Mouse (Mus musculus) midbrain, embryonic 10.5 days (tissue): ENCODE measurements around the gene Kif21a. TPM values are rescaled to one million over a fixed set of nuclear protein-coding genes. Genes with fewer than 3 reads are reported as not detected.
A peak's percentile ranks its signal among the peaks of the same experiment; 100 is the strongest.

Experiments
- DNase-seq: peaks from one replicate; pipeline ENCODE4 v3.0.0-alpha.2; 2017; ENCODE audit warnings: low spot score
- H3K27ac ChIP-seq: fragments of 300-500 bp; sonication (generic); replicated peaks from 2 replicates; pipeline ENCODE4 v1.5.1; 2016; ENCODE audit warnings: mild to moderate bottlenecking
- H3K27me3 ChIP-seq: fragments of 300-500 bp; sonication (generic); 2 replicates; pipeline ENCODE4 v1.6.1; 2016; ENCODE audit warnings: low read depth, mild to moderate bottlenecking; ENCODE audit not compliant: poor library complexity, severe bottlenecking
- H3K36me3 ChIP-seq: fragments of 300-500 bp; sonication (generic); 2 replicates; pipeline ENCODE4 v1.6.1; 2016; ENCODE audit warnings: mild to moderate bottlenecking, moderate library complexity
- H3K4me1 ChIP-seq: fragments of 300-500 bp; sonication (generic); 2 replicates; pipeline ENCODE4 v1.6.1; 2016
- H3K4me3 ChIP-seq: fragments of 300-500 bp; sonication (generic); 2 replicates; pipeline ENCODE4 v1.5.1; 2016; ENCODE audit warnings: mild to moderate bottlenecking, moderate library complexity
- H3K9me3 ChIP-seq: fragments of 300-500 bp; sonication (generic); replicated peaks from 2 replicates; pipeline ENCODE4 v1.6.1; 2016; ENCODE audit warnings: mild to moderate bottlenecking
- WGBS: fragments of 180-500 bp; shearing (Covaris S2); methylation state at CpG from one replicate; pipeline ENCODE4 v1.1.7; 2016; 5-methylcytosine and 5-hydroxymethylcytosine counted together
- polyA plus RNA-seq: library from polyadenylated mRNA; unstranded; fragments of >200 nt; fragmentation: Nextera tagmentation; extraction: Ambion mirVana; gene quantifications from 2 replicates; pipeline ENCODE4 v1.2.1, GENCODE M21; 2016

Gene Kif21a
- polyA plus RNA-seq, 1 experiment from 2014 or later: 42.5 TPM

DNA sequence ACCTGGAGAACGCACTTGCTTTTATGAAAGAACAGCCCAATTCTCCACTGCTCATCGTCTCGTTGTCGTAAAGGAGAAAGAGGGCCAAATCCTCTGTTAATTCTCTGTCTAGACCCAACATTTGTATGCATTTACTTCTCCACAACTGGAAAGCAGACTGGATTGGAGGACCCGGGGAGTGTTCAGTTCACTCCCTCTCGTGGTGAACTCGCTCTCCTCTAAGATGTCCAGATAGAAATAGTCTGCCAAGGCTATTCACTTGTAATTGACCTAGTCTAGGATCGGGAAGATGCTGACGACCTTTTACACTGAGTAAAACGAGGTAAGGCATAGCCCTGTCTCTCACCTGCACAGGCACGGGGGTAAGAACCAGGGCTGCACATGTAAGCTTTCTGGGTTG, 2.1 kb downstream of the Kif21a start:
- Histone ChIP-seq H3K4me3 (peak overlapping the region; percentile 99), H3K9me3 (no peaks in the 10 kb centered on the region), H3K27me3 (no peaks in the 10 kb centered on the region), H3K36me3 (peaks cover 36% of the 10 kb centered on the region), H3K4me1 (peaks cover 54% of the 10 kb centered on the region), H3K27ac (peak overlapping the region; percentile 99)
- 71% methylated on average over 11 of the region's 11 CpGs for WGBS
- no peak for DNase-seq

DNA sequence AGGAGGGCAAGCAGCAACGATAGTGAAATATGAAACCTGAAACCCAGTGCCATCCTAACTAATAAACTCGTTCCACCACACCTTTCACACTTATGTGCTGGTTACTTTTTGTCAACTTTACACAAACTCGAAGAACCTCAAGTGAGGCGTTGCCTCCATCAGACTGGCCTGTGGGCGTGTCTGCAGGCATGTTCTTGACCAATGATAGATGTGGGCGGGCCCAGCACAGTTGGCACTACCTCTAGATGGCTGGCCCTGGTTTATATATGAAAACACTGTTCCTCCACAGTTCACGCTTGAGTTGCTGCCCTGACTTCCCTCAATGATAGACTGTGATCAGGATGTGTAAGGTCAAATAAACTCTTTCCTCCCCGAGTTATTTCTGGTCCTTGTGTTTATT, 3.2 kb downstream of the Kif21a start:
- no peaks in the 10 kb centered on the region for H3K9me3 ChIP-seq
- no peaks in the 10 kb centered on the region for H3K27me3 ChIP-seq
- no peak for DNase-seq
- H3K4me1 ChIP-seq: peaks cover 47% of the 10 kb centered on the region
- WGBS: 80% methylated on average over 8 of the region's 8 CpGs
- peak overlapping the region; percentile 46 for H3K4me3 ChIP-seq
- H3K36me3 ChIP-seq: peaks cover 45% of the 10 kb centered on the region
- peak overlapping the region; percentile 63; the same call in 1 of the 2 replicates for H3K27ac ChIP-seq

GRCm38 (mm10) chr15:91043263-91043662, 6.5 kb downstream of the Kif21a start:
- Histone ChIP-seq H3K4me1 (peaks cover 35% of the 10 kb centered on the region), H3K4me3 (no peak overlapping the region), H3K27ac (no peak overlapping the region), H3K27me3 (no peaks in the 10 kb centered on the region), H3K9me3 (no peaks in the 10 kb centered on the region), H3K36me3 (peaks cover 47% of the 10 kb centered on the region)
- 95% methylated on average over 4 of the region's 4 CpGs for WGBS
- no peak for DNase-seq

- WGBS: 85% methylated on average over 5 of the region's 5 CpGs
- H3K36me3 ChIP-seq: peaks cover 63% of the 10 kb centered on the region
Measured at GRCm38 (mm10) chr15:91038860-91039259, 10.9 kb downstream of the Kif21a start.

DNA sequence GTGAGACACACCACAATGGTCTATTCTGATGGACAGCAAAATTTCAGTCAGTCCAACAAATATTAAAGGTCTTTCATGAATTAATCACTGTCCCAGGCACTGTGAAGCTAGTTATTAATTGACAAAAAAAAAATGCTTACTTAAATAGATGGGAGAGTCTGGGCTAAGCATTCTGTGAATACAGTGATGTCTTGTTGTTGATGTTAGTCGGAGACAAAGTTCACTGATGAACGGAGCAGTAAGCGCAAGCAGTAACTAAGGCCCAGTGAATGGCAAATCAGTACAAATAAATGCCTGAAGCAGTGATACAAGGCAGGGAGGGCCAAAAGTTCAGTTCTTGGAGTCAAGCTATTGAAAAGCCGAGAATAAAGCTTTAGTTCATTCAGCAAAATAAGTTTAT, 15.7 kb downstream of the Kif21a start:
- DNase-seq: no peak
- no peaks in the 10 kb centered on the region for H3K27me3 ChIP-seq
- H3K4me1 ChIP-seq: peaks cover 14% of the 10 kb centered on the region
- no peak overlapping the region for H3K27ac ChIP-seq
- no peak overlapping the region for H3K4me3 ChIP-seq
- 78% methylated on average over 4 of the region's 4 CpGs for WGBS
- peaks cover 86% of the 10 kb centered on the region for H3K36me3 ChIP-seq
- H3K9me3 ChIP-seq: peaks cover 11% of the 10 kb centered on the region; the same call in 1 of the 2 replicates

More at GRCm38 (mm10) chr15:91038860-91039259, 10.9 kb downstream of the Kif21a start:
- H3K27ac ChIP-seq: no peak overlapping the region
- no peak overlapping the region for H3K4me3 ChIP-seq
- no peaks in the 10 kb centered on the region for H3K27me3 ChIP-seq
- no peaks in the 10 kb centered on the region for H3K9me3 ChIP-seq
- DNase-seq: no peak
- H3K4me1 ChIP-seq: peaks cover 28% of the 10 kb centered on the region

DNA sequence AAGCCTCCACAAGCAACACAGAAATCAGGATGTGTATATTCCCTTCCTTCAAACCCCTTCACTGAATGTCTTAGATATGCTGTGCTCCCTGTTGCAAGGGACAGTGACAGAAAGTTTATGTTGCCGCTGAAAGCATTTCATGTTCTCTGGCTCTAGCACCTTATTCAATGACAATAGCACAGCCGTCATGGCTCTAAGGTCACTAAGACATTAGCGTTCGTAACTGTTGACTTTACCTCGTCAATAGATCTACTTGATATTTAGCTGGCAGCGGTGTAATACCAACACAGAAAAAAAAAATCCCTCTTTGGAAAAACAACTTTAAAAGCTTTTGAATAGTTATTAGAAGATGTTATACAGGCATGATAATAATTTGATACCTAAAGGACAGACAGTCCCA, 16.2 kb downstream of the Kif21a start:
- H3K9me3 ChIP-seq: peaks cover 11% of the 10 kb centered on the region; the same call in 1 of the 2 replicates
- no peak overlapping the region for H3K4me3 ChIP-seq
- H3K27me3 ChIP-seq: no peaks in the 10 kb centered on the region
- H3K27ac ChIP-seq: no peak overlapping the region
- peaks cover 14% of the 10 kb centered on the region for H3K4me1 ChIP-seq
- H3K36me3 ChIP-seq: peaks cover 92% of the 10 kb centered on the region
- WGBS: 89% methylated on average over 6 of the region's 6 CpGs
- DNase-seq: no peak

GRCm38 (mm10) chr15:91028962-91029361, 20.8 kb downstream of the Kif21a start:
- Histone ChIP-seq H3K27me3 (no peaks in the 10 kb centered on the region), H3K36me3 (peaks cover 67% of the 10 kb centered on the region), H3K4me1 (peaks cover 19% of the 10 kb centered on the region), H3K4me3 (no peak overlapping the region), H3K27ac (no peak overlapping the region), H3K9me3 (peaks cover 18% of the 10 kb centered on the region; the same call in 1 of the 2 replicates)
- 95% methylated on average over 10 of the region's 10 CpGs for WGBS
- no peak for DNase-seq

DNA sequence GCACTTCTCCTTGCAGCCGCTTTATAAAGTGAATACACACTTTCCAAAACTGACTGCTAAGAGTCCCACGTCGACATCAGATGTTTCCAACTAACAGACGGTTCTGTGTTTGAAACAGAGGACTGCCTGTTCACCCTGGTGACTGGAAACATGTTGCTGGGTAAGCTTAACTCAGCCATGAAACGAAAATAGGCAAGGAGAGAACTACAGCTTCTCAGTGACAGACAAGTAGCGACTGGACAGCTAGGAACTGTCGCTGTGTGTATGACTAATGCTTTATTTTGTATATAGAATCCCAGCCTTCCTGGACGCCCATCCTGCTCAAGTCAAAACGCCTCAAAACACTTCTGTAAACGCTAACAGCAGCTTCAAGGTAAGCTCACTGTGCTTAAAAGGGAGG, 21.3 kb downstream of the Kif21a start:
- no peak overlapping the region for H3K27ac ChIP-seq
- no peaks in the 10 kb centered on the region for H3K27me3 ChIP-seq
- H3K4me1 ChIP-seq: peaks cover 17% of the 10 kb centered on the region
- 91% methylated on average over 10 of the region's 10 CpGs for WGBS
- peaks cover 18% of the 10 kb centered on the region; the same call in 1 of the 2 replicates for H3K9me3 ChIP-seq
- H3K36me3 ChIP-seq: peaks cover 63% of the 10 kb centered on the region
- H3K4me3 ChIP-seq: no peak overlapping the region
- DNase-seq: no peak

DNA sequence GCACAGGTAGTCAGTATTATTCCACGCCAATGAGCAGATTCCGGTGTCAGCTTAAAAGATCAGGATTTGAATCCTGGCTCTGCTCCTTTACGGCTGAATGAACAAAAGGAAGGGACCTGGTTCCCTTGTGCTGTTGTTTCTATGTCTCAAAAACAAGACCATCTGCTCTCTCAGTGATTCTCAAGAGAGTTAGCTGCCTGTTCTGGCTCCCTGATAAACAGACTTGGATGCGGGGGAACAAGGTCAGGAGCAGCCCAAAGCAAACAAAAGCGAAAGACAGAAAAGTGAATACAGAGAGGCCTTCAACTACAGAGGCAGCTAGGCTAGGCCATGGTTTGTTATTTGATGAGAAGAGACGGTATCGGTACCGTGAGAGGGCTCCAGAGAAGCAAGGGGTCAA, 27.5 kb downstream of the Kif21a start:
- Histone ChIP-seq H3K4me1 (peaks cover 72% of the 10 kb centered on the region), H3K27ac (peak overlapping the region; percentile 94), H3K4me3 (no peak overlapping the region), H3K27me3 (no peaks in the 10 kb centered on the region), H3K36me3 (peaks cover 35% of the 10 kb centered on the region), H3K9me3 (peaks cover 2% of the 10 kb centered on the region; the same call in 1 of the 2 replicates)
- DNase-seq: no peak
- 61% methylated on average over 8 of the region's 8 CpGs for WGBS

- Histone ChIP-seq H3K27ac (peak overlapping the region; percentile 94), H3K27me3 (no peaks in the 10 kb centered on the region), H3K4me1 (peaks cover 91% of the 10 kb centered on the region), H3K36me3 (peaks cover 42% of the 10 kb centered on the region), H3K4me3 (peak overlapping the region; percentile 42), H3K9me3 (no peaks in the 10 kb centered on the region; the same call in 1 of the 2 replicates)
- no peak for DNase-seq
- WGBS: 18% methylated on average over 3 of the region's 3 CpGs
Measured at GRCm38 (mm10) chr15:91018861-91019187, 30.9 kb downstream of the Kif21a start.

GRCm38 (mm10) chr15:91018161-91018860, 31.4 kb downstream of the Kif21a start:
- Histone ChIP-seq H3K36me3 (peaks cover 42% of the 10 kb centered on the region), H3K27ac (peak overlapping the region; percentile 94), H3K4me1 (peaks cover 95% of the 10 kb centered on the region), H3K9me3 (no peaks in the 10 kb centered on the region; the same call in 1 of the 2 replicates), H3K27me3 (no peaks in the 10 kb centered on the region), H3K4me3 (peak overlapping the region; percentile 42)
- DNase-seq: peak; percentile 84
- WGBS: 11% methylated on average over 9 of the region's 9 CpGs

DNA sequence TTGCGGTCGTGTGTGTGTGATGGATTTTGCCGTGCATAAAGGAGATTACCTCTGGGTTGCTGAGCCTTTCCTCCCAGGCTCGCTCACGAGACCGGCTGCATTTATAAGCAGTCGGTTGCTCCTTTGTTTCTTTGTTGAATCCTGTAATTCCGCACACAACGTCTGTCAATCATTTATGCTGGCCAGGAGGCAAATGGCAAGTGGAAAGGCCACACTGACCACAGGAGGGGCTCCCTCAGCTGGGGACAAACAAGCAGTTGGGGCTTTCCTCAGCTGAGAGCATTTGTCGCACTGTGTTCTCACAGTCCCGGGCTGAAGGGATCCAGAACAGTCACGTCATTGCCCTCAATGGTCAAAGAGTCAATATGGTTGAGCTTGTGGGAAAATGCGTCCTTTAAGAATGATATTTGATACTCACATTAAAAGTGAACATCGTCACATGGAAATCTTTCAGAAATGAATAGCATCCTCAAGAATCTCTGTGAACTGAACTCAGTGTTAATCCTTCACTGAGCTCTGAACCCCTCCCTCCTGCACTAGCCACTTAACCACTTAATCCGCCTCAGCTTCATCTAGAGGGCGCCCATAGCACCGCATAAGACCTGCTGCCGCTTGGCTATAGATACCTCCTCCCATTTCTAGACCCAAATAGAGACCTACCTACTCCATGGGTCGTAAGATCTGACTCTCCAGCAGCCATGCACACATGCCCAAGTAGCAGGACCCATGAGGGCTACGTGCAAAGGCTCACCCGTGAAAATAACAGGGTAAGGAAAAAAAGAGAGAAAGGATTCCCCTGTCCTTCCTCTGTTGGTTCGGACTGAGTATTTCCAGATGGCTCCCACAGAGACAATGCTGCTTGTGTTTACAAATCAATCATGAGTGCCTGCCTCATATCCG, 32.2 kb downstream of the Kif21a start:
- no peaks in the 10 kb centered on the region; the same call in 1 of the 2 replicates for H3K9me3 ChIP-seq
- H3K27ac ChIP-seq: peak overlapping the region; percentile 94
- H3K27me3 ChIP-seq: no peaks in the 10 kb centered on the region
- WGBS: 15% methylated on average over 23 of the region's 23 CpGs
- DNase-seq: peak; percentile 83
- peak overlapping the region; percentile 42 for H3K4me3 ChIP-seq
- H3K36me3 ChIP-seq: peaks cover 37% of the 10 kb centered on the region
- H3K4me1 ChIP-seq: peaks cover 95% of the 10 kb centered on the region

DNA sequence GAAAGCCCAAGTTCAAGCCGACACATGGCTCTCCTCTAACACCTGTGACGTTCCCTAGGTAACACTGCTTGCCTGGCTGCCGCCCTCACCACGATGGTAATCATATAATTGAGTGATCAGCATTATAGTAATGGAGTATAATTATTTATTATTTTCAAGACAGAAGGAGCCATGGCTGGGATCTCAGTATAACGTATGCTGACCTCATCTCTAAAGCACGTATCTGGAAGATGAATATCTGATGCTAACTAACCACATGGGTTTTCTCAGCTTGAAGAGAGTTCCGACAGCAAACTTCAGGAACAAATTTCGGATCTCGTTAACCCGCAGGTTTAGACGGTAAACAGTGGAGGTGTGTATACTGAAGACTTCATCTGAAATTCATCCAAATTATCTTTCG, 33.4 kb downstream of the Kif21a start:
- peak overlapping the region; percentile 94 for H3K27ac ChIP-seq
- peaks cover 29% of the 10 kb centered on the region for H3K36me3 ChIP-seq
- WGBS: 83% methylated on average over 12 of the region's 12 CpGs
- DNase-seq: no peak
- H3K4me3 ChIP-seq: no peak overlapping the region
- H3K9me3 ChIP-seq: no peaks in the 10 kb centered on the region; the same call in 1 of the 2 replicates
- peaks cover 96% of the 10 kb centered on the region for H3K4me1 ChIP-seq
- H3K27me3 ChIP-seq: no peaks in the 10 kb centered on the region
